Mouse (Mus musculus) midbrain, embryonic 11.5 days (tissue): ENCODE measurements around the gene Ywhab. TPM values are rescaled to one million over a fixed set of nuclear protein-coding genes. Genes with fewer than 3 reads are reported as not detected.

Experiments used
- ATAC-seq: fragments of 200-750 bp; cut with Nextera tagmentation; 2 replicates; pipeline ENCODE4 v1.8.0; 2017; ENCODE audit warnings: moderate TSS enrichment, moderate library complexity; ENCODE audit not compliant: low FRiP score
- DNase-seq: peaks from one replicate; pipeline ENCODE4 v3.0.0; 2015; ENCODE audit warnings: low spot score; ENCODE audit errors: missing footprints
- H3K27ac ChIP-seq: fragments of 300-500 bp; sonication (generic); 2 replicates; pipeline ENCODE4 v1.5.1; 2014; ENCODE audit warnings: low read depth, low read length
- H3K27me3 ChIP-seq: fragments of 300-500 bp; sonication (generic); 2 replicates; pipeline ENCODE4 v1.6.1; 2014; ENCODE audit warnings: mild to moderate bottlenecking, low read length, moderate library complexity, mixed read lengths; ENCODE audit not compliant: control insufficient read depth, insufficient read depth
- H3K36me3 ChIP-seq: fragments of 300-500 bp; sonication (generic); 2 replicates; pipeline ENCODE4 v1.6.1; 2014; ENCODE audit warnings: mild to moderate bottlenecking, low read length, moderate library complexity, mixed read lengths; ENCODE audit not compliant: control insufficient read depth, insufficient read depth
- H3K4me1 ChIP-seq: fragments of 300-500 bp; sonication (generic); 2 replicates; pipeline ENCODE4 v1.6.1; 2014; ENCODE audit warnings: low read length; ENCODE audit not compliant: control insufficient read depth, insufficient read depth
- H3K4me2 ChIP-seq: fragments of 300-500 bp; sonication (generic); 2 replicates; pipeline ENCODE4 v1.6.1; 2014; ENCODE audit warnings: mild to moderate bottlenecking, moderate library complexity
- H3K4me3 ChIP-seq: fragments of 300-500 bp; sonication (generic); 2 replicates; pipeline ENCODE4 v1.5.1; 2014; ENCODE audit warnings: low read depth, low read length
- H3K9ac ChIP-seq: fragments of 300-500 bp; sonication (generic); 2 replicates; pipeline ENCODE4 v1.6.1; 2014; ENCODE audit warnings: low read length
- H3K9me3 ChIP-seq: fragments of 300-500 bp; sonication (generic); 2 replicates; pipeline ENCODE4 v1.6.1; 2016; ENCODE audit warnings: low read length; ENCODE audit not compliant: control insufficient read depth
- WGBS: fragments of 180-500 bp; shearing (Covaris S2); extraction: QIAGEN DNeasy Blood & Tissue Kit; methylation state at CpG from one replicate; pipeline ENCODE4 v1.1.7; 2014; 5-methylcytosine and 5-hydroxymethylcytosine counted together
- polyA plus RNA-seq: library from polyadenylated mRNA; unstranded; fragments of >200 nt; fragmentation: Nextera tagmentation; extraction: Ambion mirVana; gene quantifications from 2 replicates; pipeline ENCODE4 v1.2.1, GENCODE M21; 2014

Gene Ywhab
- polyA plus RNA-seq = 352 and 354 TPM in 2 replicates

DNA sequence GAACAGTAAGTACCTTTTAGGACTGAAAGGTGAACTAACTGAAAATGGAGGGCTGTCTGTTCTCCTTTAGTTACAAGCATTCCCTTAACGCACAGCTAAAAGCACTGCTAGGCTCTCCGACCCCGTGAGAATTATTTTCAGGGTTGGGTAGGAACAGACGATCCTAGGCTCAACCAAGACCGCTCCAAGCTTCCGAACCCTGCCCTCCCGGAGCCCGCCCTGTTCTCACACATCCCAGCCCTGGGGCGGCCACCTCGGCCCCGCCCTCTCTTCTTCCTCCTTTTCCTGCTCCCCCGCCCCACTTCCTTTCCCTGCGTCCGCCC, at the start of gene Ywhab:
Gene Ywhab, plus strand, starts transcription at position 307 of the 323 bp plus-strand sequence.
- H3K27ac ChIP-seq = peak within 1 kb of the TSS; percentile 80
- ATAC-seq = no peak
- under 1% methylated on average over 12 of the region's 14 CpGs for WGBS
- peak within 1 kb of the TSS; percentile 75 for H3K4me2 ChIP-seq
- H3K4me1 ChIP-seq = peaks cover 6% of the 10 kb centered on the region
- peak within 1 kb of the TSS; percentile 96 for H3K4me3 ChIP-seq
- peak; percentile 96 for DNase-seq
- peak within 1 kb of the TSS; percentile 92 for H3K9ac ChIP-seq
- no peaks in the 10 kb centered on the region for H3K27me3 ChIP-seq
- no peaks in the 10 kb centered on the region for H3K36me3 ChIP-seq
- no peaks in the 10 kb centered on the region for H3K9me3 ChIP-seq

DNA sequence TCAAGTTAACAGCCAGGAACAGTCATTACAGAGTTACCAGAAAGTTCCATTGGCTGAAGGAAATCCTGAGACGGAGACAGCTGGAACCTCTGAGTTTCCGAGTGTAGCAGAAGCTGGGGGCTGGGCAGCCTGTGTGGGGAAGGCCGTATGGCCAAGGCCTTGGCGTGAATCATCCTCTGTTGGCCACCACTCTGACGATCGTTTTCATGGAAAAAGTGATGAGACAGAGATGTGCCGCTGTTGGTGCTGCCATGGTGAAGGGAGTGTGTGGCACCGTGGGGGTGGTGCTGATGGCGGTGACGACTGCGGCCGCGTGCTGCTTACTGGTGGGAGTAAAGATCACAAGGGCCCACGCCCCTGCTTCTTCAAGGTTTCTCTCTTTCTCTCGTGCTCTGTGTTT, 48.5 kb upstream of the Ywhab start:
- Histone ChIP-seq H3K4me2 (no peak overlapping the region), H3K27ac (no peak overlapping the region), H3K4me1 (no peaks in the 10 kb centered on the region), H3K27me3 (no peaks in the 10 kb centered on the region), H3K36me3 (no peaks in the 10 kb centered on the region), H3K9me3 (no peaks in the 10 kb centered on the region), H3K4me3 (no peak overlapping the region), H3K9ac (no peak overlapping the region)
- no peak for DNase-seq
- ATAC-seq = no peak
- 85% methylated on average over 15 of the region's 15 CpGs for WGBS

DNA sequence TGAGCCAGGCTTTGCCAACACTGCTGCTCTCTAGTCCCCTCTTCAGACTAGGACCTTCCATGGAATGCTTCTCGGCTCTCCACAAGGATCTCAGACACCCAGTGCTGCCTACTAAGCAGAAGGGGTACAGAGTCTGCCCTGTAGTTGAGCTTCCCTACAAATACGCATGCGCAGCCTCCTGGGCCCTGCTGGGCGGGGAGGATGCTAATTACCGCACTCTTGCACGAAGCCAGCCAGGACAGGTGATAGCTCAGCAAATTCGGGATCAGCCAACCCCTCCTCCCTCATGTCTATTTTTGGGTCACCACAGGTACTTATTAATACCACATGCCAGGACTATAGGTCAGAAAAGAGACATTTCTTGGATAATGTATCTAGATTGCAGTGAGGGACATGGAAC, 46.8 kb upstream of the Ywhab start:
- Histone ChIP-seq H3K4me3 (no peak overlapping the region), H3K36me3 (no peaks in the 10 kb centered on the region), H3K4me2 (no peak overlapping the region), H3K4me1 (no peaks in the 10 kb centered on the region), H3K27me3 (no peaks in the 10 kb centered on the region), H3K9ac (no peak overlapping the region), H3K9me3 (no peaks in the 10 kb centered on the region), H3K27ac (no peak overlapping the region)
- WGBS = 68% methylated on average over 7 of the region's 7 CpGs
- DNase-seq (no peak), ATAC-seq (no peak)

DNA sequence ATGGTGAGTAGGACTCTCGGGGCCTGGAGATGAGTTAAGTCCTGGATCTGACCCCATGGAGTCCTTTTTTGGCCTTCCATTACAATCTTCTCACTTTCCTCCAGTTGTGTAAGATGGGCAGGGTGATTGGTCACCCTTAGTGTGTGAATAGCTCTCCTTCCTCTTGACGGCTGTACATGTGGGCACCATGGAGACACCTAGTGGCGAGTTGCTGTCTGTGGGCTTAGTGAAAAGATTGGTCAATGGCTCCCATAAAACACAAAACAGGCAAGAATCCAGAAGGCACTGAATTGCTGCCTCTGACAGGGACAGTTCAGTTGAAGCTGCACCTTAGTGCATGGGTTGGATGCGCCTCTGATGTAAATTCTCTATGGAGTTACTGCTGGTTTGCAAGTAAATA, 43.0 kb upstream of the Ywhab start:
- H3K9ac ChIP-seq = no peak overlapping the region
- no peaks in the 10 kb centered on the region for H3K27me3 ChIP-seq
- H3K9me3 ChIP-seq = no peaks in the 10 kb centered on the region
- no peak for ATAC-seq
- no peak overlapping the region for H3K4me2 ChIP-seq
- peak; percentile 87 for DNase-seq
- WGBS = 29% methylated on average over 4 of the region's 4 CpGs
- no peak overlapping the region for H3K4me3 ChIP-seq
- no peak overlapping the region for H3K27ac ChIP-seq
- H3K36me3 ChIP-seq = no peaks in the 10 kb centered on the region
- no peaks in the 10 kb centered on the region for H3K4me1 ChIP-seq

DNA sequence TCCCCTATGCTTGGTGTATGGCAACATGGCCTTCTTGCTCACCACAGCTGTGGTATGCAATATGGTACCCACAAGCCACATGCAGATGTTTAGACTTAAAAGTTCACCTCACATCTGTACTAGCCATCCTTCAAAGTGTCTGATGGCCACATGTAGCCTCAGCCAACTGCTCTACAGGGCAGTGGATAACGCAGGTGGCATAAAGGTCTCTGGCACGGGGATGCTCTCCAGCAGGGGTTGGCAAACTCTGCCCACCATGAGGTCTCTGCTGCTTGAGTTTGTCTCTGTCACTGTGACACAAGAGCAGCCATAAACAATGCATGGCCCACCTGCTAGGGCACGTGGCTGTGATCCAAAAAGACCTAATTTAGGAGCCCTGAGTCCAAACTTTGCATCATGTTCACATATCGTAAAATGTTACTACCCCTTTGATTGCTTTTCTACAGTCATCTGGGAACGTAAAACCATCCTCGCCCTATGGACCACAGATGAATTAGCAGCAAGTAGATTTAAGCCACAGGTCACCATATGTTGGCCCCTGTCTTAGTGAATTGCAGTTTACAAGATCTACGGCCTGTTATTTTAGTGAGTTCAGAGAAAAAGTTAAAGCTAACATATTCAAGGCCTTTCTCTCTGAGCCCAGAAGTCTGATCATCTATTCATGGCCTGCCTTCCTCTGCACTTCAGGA, 41.0 kb upstream of the Ywhab start:
- 77% methylated on average over 7 of the region's 7 CpGs for WGBS

DNA sequence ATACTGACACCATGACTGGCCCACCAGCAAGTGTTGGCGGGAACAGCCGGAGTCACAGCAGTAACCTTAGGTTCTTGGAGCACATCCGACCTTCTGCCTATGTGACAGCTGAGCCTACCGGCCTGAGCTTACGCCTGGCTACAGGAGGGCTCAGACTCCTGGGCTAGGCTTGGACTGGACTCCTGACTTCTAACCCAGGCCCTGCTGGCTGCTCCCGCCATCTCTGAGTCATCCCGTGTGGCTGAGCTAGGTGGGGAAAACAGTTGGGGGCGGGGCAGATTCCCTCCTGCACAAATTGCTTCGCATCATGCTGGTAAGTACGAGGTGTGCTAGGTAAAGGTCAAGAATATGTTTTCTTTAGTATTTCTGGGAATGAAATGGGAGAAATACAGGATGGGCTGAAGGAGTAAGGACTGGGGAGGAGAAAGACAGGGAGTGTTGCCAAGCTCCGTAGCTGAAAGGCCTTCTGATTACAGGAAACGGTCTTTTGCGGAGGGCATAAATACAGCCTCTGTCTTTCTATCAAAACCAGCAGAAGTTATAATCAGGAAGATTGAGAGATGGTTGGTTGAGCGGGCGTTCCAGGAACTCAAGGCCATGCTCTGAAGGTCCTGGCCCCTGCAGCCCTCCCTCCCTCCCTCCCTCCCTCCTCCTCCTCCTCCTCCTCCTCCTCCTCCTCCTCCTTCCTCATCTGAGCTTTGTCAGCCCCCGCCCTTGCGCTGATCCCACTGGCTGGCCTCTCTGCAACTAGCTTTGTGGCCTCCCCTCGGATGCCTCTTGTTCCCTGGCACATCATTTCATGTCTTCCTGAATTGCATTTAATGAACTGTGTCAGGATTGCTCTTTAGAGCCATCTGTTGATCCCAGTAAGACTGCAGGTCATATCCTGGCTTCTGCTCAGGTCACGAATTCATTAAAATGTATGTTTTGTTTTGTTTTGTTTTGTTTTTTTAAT, 29.9 kb upstream of the Ywhab start:
- H3K36me3 ChIP-seq = no peaks in the 10 kb centered on the region
- H3K9me3 ChIP-seq = no peaks in the 10 kb centered on the region
- ATAC-seq (no peak), DNase-seq (no peak)
- no peaks in the 10 kb centered on the region for H3K27me3 ChIP-seq
- H3K27ac ChIP-seq = no peak overlapping the region
- no peaks in the 10 kb centered on the region for H3K4me1 ChIP-seq
- H3K4me2 ChIP-seq = no peak overlapping the region
- H3K9ac ChIP-seq = no peak overlapping the region
- no peak overlapping the region for H3K4me3 ChIP-seq
- WGBS = 71% methylated on average over 19 of the region's 19 CpGs

More for the DNA sequence above, 41.0 kb upstream of the Ywhab start:
- no peaks in the 10 kb centered on the region; the same call in 1 of the 2 replicates for H3K9me3 ChIP-seq
- no peak overlapping the region for H3K9ac ChIP-seq
- H3K27me3 ChIP-seq = no peaks in the 10 kb centered on the region
- ATAC-seq (no peak), DNase-seq (no peak)
- H3K4me3 ChIP-seq = no peak overlapping the region
- no peaks in the 10 kb centered on the region for H3K4me1 ChIP-seq
- H3K4me2 ChIP-seq = no peak overlapping the region
- no peaks in the 10 kb centered on the region for H3K36me3 ChIP-seq
- no peak overlapping the region for H3K27ac ChIP-seq

DNA sequence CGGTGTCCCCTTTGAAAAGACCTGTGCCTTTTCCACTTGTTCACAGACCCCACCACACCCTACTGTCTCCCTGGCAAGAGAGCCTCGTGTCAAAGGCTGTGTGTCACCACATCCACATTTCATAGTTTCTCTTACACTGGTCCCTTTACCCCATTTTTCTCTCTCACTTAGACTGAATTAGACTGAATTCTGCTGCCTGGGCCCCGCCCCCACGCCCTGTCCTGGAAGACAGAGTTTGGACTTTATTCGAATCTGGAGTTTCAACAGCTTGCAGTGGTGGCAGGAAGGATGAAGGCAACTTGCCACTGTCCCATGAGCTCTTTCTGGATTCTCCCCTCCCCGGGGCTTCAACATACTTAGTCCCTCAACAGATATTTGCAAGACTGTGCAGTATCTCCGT, 29.1 kb upstream of the Ywhab start:
- no peak for DNase-seq
- Histone ChIP-seq H3K36me3 (no peaks in the 10 kb centered on the region), H3K4me3 (no peak overlapping the region), H3K4me1 (no peaks in the 10 kb centered on the region), H3K9ac (no peak overlapping the region), H3K27ac (no peak overlapping the region), H3K27me3 (no peaks in the 10 kb centered on the region), H3K4me2 (no peak overlapping the region), H3K9me3 (no peaks in the 10 kb centered on the region)
- 68% methylated on average over 7 of the region's 7 CpGs for WGBS
- ATAC-seq = no peak

DNA sequence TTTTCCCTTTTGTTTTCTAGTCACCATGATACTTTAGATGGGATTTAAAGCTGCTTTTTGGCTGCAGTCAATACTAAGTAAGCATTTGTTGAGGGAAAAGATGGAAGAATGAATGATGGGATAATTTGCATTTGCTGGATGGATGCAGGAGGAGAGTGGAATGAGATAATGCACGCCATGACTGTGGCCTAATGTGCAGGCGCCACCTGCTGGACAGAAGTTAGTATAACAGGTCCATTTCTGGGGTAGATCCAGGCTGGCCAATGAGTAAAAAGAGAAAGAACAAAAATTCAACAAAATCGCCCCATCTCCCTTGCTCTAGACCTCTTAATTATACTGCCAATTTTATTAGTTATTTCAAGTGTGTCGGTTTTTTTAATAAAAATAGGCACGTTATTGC, 26.2 kb upstream of the Ywhab start:
- Histone ChIP-seq H3K9me3 (no peaks in the 10 kb centered on the region), H3K4me3 (no peak overlapping the region), H3K36me3 (no peaks in the 10 kb centered on the region), H3K27me3 (no peaks in the 10 kb centered on the region), H3K9ac (no peak overlapping the region), H3K4me2 (no peak overlapping the region), H3K27ac (no peak overlapping the region), H3K4me1 (no peaks in the 10 kb centered on the region)
- WGBS = 3% methylated on average over 5 of the region's 5 CpGs
- peak; percentile 70; the same call in 1 of the 2 replicates for ATAC-seq
- DNase-seq = peak; percentile 96

DNA sequence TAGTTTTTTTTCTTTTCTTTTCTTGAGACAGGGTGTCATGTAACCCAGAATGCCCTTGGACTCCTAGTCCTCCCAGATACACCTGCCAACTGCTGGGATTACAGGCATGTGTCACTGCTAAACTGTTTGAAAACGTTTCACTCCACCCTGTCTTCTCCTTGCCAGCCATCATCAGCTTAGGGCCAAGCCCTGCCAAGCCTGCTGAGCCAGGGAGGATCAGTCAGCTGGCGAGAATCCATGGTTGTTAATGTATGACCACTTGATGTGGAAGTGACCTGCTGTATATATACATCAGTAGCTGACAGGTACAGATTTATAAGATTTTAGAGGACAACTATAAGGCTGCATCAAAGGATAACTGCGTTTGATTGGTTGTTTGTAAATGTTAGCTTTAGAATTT, 24.4 kb upstream of the Ywhab start:
- Histone ChIP-seq H3K36me3 (no peaks in the 10 kb centered on the region), H3K27me3 (no peaks in the 10 kb centered on the region), H3K9me3 (no peaks in the 10 kb centered on the region; the same call in 1 of the 2 replicates), H3K4me2 (no peak overlapping the region), H3K27ac (no peak overlapping the region), H3K4me3 (no peak overlapping the region), H3K9ac (no peak overlapping the region), H3K4me1 (no peaks in the 10 kb centered on the region)
- DNase-seq (no peak), ATAC-seq (no peak)
- WGBS = 62% methylated on average over 3 of the region's 3 CpGs
